Mouse (Mus musculus): ENCODE measurements at regions not wholly inside any gene's neighbourhood (a gene's known extent, or its start where the extent isn't known, plus 50 kb on each side); places are given as distances from the start of the nearest gene placed in this dataset.
"Not testable (repeated sequence)": the region's sequence is repeated elsewhere in the genome, so short reads cannot be mapped to it uniquely, and the experiment has no call there.

GRCm38 (mm10) chr12:49084505-49084904, 298.0 kb upstream of the Foxg1 start:
- H3K27ac ChIP-seq (ENCODE audit: insufficient read depth, low read length), result no peak overlapping the region
- TF ChIP-seq POLR2A (IDR thresholded peaks at IDR 0.05; ENCODE audit: extremely low read depth, insufficient read depth, low read length) (no peak), CTCF (IDR thresholded peaks at IDR 0.05; ENCODE audit: extremely low read depth, insufficient read depth, low read length) (no peak)
- H3K4me1 ChIP-seq (ENCODE audit: control insufficient read depth, insufficient read depth, low read length), result no peaks in the 10 kb centered on the region
- H3K4me3 ChIP-seq (ENCODE audit: insufficient read depth, low read length), result no peak overlapping the region

- H3K27ac ChIP-seq (ENCODE audit: insufficient read depth, low read length), result no peak overlapping the region
- no peak for TF ChIP-seq CTCF (IDR thresholded peaks at IDR 0.05; ENCODE audit: extremely low read depth, insufficient read depth, low read length)
- TF ChIP-seq POLR2A (IDR thresholded peaks at IDR 0.05; ENCODE audit: extremely low read depth, insufficient read depth, low read length), result no peak
- H3K4me1 ChIP-seq (ENCODE audit: control insufficient read depth, insufficient read depth, low read length), result no peaks in the 10 kb centered on the region
- H3K4me3 ChIP-seq (ENCODE audit: insufficient read depth, low read length), result no peak overlapping the region
These were observed 296.4 kb upstream of the Foxg1 start for GRCm38 (mm10) chr12:49086076-49086475.

DNA sequence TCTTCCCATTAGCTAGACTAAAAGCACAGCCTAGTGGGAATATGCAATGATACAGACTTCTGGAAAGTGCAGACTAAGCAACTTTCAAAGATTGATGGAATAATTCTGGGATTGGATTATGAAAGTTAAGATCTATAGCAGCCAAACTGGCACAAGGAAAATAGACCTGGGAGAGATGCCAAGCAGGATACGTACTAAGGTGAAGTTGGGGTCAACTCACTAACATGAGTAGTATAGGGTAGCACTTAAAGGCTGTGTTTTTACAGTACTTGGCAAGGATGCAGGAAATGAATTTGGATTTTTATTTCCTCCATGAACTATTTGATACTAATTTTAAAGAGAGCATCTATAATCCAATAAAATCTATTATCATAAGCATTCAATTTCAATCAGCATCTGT, 292.3 kb upstream of the Foxg1 start:
- TF ChIP-seq CTCF (IDR thresholded peaks at IDR 0.05; ENCODE audit: extremely low read depth, insufficient read depth, low read length), result no peak
- TF ChIP-seq POLR2A (IDR thresholded peaks at IDR 0.05; ENCODE audit: extremely low read depth, insufficient read depth, low read length), result no peak
- no peak overlapping the region for H3K4me3 ChIP-seq (ENCODE audit: insufficient read depth, low read length)
- no peaks in the 10 kb centered on the region for H3K4me1 ChIP-seq (ENCODE audit: control insufficient read depth, insufficient read depth, low read length)
- H3K27ac ChIP-seq (ENCODE audit: insufficient read depth, low read length), result no peak overlapping the region

- TF ChIP-seq POLR2A (IDR thresholded peaks at IDR 0.05; ENCODE audit: extremely low read depth, insufficient read depth, low read length), result no peak
- TF ChIP-seq CTCF (IDR thresholded peaks at IDR 0.05; ENCODE audit: extremely low read depth, insufficient read depth, low read length), result no peak
- no peak overlapping the region for H3K4me3 ChIP-seq (ENCODE audit: insufficient read depth, low read length)
- no peak overlapping the region for H3K27ac ChIP-seq (ENCODE audit: insufficient read depth, low read length)
- no peaks in the 10 kb centered on the region for H3K4me1 ChIP-seq (ENCODE audit: control insufficient read depth, insufficient read depth, low read length)
These were observed 276.5 kb upstream of the Foxg1 start for GRCm38 (mm10) chr12:49105931-49106330.

DNA sequence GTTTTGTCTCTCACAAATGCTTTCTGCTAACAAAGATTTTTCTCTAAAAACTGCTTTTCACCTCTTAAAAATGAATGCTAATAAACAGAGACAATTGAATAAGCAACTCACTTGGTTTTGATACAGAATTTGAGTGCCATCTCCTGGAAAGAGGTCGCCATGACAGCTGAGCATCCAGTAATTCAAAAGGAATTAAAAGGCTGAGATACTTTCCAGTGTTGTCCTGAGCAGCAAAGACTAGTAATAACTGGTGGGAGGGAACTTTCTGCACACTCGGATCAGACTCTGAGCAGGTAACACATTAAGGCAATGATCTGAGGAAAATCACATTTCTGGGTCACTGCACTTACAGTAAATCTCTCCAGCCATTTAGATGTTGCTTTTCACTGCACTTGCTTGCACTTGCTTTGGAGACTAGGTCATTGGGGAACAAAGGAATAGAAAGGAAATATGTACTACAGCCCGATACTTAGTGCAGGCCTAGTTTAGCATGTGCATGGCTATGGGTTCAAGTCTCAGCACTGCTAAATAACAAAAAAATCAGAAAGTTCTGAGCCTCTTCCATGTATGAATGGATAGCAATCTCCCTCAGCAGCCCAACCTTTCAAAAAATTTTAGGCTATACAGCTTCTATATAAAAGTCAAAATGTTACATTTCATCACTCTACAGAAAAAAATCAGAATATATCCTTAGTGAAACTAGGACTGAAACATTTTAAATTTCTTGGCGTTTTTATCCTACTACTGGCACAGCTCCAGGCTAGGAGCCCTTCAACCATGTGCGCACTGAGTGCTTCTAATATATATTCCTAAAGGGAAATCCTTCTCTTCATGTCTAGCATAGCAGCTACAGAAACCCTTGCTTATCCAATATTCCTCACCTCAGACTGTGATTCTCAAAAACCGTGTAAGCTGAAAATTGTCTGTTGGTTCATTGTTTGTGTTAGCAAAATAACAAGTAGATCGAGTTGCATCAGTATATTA, 275.8 kb upstream of the Foxg1 start:
- no peak overlapping the region for H3K27ac ChIP-seq (ENCODE audit: insufficient read depth, low read length)
- TF ChIP-seq POLR2A (IDR thresholded peaks at IDR 0.05; ENCODE audit: extremely low read depth, insufficient read depth, low read length) (no peak), CTCF (IDR thresholded peaks at IDR 0.05; ENCODE audit: extremely low read depth, insufficient read depth, low read length) (peak; percentile 69)
- H3K4me3 ChIP-seq (ENCODE audit: insufficient read depth, low read length), result no peak overlapping the region
- H3K4me1 ChIP-seq (ENCODE audit: control insufficient read depth, insufficient read depth, low read length), result no peaks in the 10 kb centered on the region

DNA sequence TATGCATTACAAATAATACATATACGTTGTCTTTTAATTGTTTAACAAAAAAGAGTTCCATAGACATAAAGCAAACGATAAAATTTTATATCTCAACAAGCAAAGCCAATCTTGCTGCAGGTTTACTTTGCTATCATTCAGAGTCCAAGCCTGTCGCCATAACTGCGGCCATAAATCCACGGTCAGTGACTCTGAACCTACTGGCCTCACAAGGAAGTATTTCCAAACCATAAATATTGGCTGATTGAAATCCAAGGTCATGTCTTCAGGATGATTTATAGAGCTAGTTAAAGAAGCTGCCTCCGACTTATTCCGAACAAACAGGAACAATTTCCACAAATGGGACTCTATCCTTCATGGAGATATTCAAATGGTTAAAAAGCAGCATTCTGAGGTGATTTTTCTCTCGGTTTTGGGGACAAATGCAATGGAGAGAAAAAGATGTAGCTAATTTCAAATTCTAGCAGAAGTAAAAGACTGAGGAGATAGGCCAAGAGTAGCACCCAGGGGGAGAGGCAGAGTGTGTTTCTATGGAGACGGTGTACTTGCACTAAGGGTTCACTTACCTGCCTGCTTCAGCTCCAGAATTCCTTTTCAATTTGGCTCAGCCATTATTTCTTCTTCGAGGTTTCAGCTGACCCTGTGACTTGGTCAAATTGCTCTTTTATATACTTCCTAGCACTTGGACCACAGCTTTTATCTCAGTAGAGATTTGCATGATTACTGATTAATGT, 274.9 kb upstream of the Foxg1 start:
- no peak for TF ChIP-seq POLR2A (IDR thresholded peaks at IDR 0.05; ENCODE audit: extremely low read depth, insufficient read depth, low read length)
- no peak overlapping the region for H3K4me3 ChIP-seq (ENCODE audit: insufficient read depth, low read length)
- no peak overlapping the region for H3K27ac ChIP-seq (ENCODE audit: insufficient read depth, low read length)
- no peaks in the 10 kb centered on the region for H3K4me1 ChIP-seq (ENCODE audit: control insufficient read depth, insufficient read depth, low read length)

DNA sequence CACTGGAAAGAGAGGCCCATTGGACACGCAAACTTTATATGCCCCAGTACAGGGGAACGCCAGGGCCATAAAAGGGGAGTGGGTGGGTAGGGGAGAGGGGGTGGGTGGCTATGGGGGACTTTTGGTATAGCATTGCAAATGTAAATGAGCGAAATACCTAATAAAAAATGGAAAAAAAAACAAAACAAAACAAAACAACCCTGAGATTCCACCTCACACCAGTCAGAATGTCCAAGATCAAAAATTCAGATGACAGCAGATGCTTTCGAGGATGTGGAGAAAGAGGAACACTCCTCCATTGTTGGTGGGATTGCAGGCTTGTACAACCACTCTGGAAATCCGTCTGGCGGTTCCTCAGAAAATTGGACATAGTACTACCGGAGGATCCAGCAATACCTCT, 251.4 kb upstream of the Foxg1 start:
- not testable (repeated sequence) for H3K27ac ChIP-seq (ENCODE audit: insufficient read depth, low read length); H3K4me3 ChIP-seq (ENCODE audit: insufficient read depth, low read length)

DNA sequence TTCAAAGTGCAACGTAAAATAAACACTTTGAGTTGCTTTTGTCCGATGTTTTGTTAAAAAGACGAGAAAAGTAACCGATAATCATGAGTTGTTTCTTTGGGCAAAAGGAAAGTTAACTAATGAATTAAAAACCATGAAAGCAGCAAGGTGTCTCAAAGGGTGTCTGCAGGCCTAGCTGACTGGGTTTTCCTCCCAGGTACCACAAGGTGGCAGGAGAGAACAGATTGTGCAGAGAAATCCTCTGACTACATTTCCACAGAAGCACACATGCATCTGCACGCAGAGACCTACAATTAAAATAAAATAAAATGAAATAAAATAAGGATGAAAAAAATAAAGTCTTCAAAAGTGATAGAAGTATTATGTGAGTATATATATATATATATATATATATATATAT, 212.4 kb upstream of the Foxg1 start:
- Histone ChIP-seq H3K4me3 (ENCODE audit: insufficient read depth, low read length) (no peak overlapping the region), H3K27ac (ENCODE audit: insufficient read depth, low read length) (no peak overlapping the region), H3K4me1 (ENCODE audit: control insufficient read depth, insufficient read depth, low read length) (no peaks in the 10 kb centered on the region)
- TF ChIP-seq POLR2A (IDR thresholded peaks at IDR 0.05; ENCODE audit: extremely low read depth, insufficient read depth, low read length) (no peak), CTCF (IDR thresholded peaks at IDR 0.05; ENCODE audit: extremely low read depth, insufficient read depth, low read length) (peak; percentile 46)

More for the DNA sequence above, 251.4 kb upstream of the Foxg1 start:
- not testable (repeated sequence) for H3K4me1 ChIP-seq (ENCODE audit: control insufficient read depth, insufficient read depth, low read length)

DNA sequence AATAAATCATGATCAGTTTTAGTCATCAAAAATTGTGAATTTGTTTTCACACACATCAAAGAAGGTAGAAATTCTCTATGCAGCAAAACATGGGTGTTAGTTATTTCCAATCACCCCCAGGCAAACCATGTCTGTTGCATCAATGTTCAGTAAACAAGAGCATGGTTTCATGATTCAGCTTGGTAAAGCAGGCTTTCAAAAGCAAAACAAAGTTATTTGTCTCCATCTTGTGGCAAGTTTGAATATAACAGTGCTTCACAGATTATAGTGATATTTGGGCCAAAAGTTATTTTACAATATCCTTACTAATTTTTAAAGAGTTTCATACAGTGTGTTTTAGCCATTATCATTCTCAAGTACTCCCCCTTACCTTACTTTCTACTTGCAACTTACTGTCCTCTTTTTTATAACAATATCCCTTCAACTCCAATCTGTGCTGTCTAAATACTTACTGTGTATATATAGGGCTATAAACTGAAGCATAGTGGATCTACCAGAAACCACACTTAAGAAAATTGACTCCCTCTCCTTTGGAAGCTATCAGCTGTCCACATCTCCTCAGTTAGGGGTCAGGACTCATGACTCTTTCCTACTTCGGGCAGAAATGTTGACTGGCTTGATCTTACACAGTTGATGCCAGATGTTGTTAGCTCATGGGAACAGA, 211.3 kb upstream of the Foxg1 start:
- Histone ChIP-seq H3K4me1 (ENCODE audit: control insufficient read depth, insufficient read depth, low read length) (no peaks in the 10 kb centered on the region), H3K27ac (ENCODE audit: insufficient read depth, low read length) (no peak overlapping the region), H3K4me3 (ENCODE audit: insufficient read depth, low read length) (no peak overlapping the region)
- TF ChIP-seq POLR2A (IDR thresholded peaks at IDR 0.05; ENCODE audit: extremely low read depth, insufficient read depth, low read length), result no peak
- TF ChIP-seq CTCF (IDR thresholded peaks at IDR 0.05; ENCODE audit: extremely low read depth, insufficient read depth, low read length), result no peak
